Mouse (Mus musculus): ENCODE measurements around the gene Dscaml1. TPM values are rescaled to one million over a fixed set of nuclear protein-coding genes. Genes with fewer than 3 reads are reported as not detected.

Dscaml1 gene
- polyA plus RNA-seq, 1 experiment from 2014 or later: 0.67 TPM

- peaks cover 16% of the 10 kb centered on the region for H3K4me1 ChIP-seq
- H3K4me3 ChIP-seq: no peak overlapping the region
- H3K27me3 ChIP-seq (replicated peaks; ENCODE audit: low read depth, poor library complexity, severe bottlenecking): no peaks in the 10 kb centered on the region
- 85% methylated on average over 5 of the region's 5 CpGs for WGBS
- no peaks in the 10 kb centered on the region for H3K9me3 ChIP-seq
- no peak overlapping the region for H3K27ac ChIP-seq (replicated peaks)
- DNase-seq (ENCODE audit: low spot score): no peak
- peaks cover 59% of the 10 kb centered on the region for H3K36me3 ChIP-seq (replicated peaks)
Measured at GRCm38 (mm10) chr9:45795722-45796121, 369.3 kb downstream of the Dscaml1 start.

GRCm38 (mm10) chr9:45797271-45797670 is 370.8 kb downstream of the Dscaml1 start:
- Histone ChIP-seq H3K4me3 (no peak overlapping the region), H3K4me1 (peaks cover 16% of the 10 kb centered on the region), H3K9me3 (no peaks in the 10 kb centered on the region), H3K27me3 (replicated peaks; ENCODE audit: low read depth, poor library complexity, severe bottlenecking) (no peaks in the 10 kb centered on the region), H3K36me3 (replicated peaks) (peaks cover 60% of the 10 kb centered on the region), H3K27ac (replicated peaks) (no peak overlapping the region)
- no peak for DNase-seq (ENCODE audit: low spot score)
- 82% methylated on average over 3 of the region's 3 CpGs for WGBS

DNA sequence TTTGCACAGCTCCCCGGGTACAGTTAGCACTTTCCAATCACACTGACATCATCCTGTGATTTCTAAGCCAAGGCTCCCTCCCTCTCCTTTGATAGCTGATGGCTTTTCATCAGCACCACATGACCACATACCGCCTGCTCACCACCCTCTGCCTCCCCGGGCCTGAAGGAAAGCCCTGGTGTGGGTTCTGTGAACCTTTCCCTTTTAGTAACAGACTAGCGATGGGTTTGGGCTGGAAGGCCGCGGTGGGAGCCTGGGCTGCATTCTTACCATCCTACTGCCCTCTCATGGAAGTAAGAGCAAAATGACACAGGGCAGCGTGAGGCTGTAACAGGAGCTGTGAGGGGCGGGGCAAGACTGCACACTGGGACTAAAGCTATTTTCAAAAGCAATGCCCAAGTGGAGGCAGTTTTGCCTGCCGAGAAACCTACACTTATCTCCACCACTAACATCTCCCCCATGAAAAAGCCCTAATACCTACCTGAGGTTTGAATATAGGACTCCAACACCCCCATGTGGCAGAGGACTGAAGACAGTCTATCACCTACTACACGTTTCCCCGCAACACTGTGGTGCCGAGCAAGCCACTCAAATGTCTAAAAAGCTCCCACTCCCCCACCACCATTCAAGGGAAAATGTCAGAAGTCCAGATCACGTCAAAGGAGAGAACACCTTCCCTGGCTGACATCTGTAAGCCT is 372.2 kb downstream of the Dscaml1 start:
- 13% methylated on average over 13 of the region's 13 CpGs for WGBS
- no peaks in the 10 kb centered on the region for H3K27me3 ChIP-seq (replicated peaks; ENCODE audit: low read depth, poor library complexity, severe bottlenecking)
- peaks cover 56% of the 10 kb centered on the region for H3K36me3 ChIP-seq (replicated peaks)
- peaks cover 18% of the 10 kb centered on the region for H3K4me1 ChIP-seq
- H3K9me3 ChIP-seq: no peaks in the 10 kb centered on the region
- H3K27ac ChIP-seq (replicated peaks): peak overlapping the region; percentile 60
- H3K4me3 ChIP-seq: no peak overlapping the region
- peak; percentile 81 for DNase-seq (ENCODE audit: low spot score)

- Histone ChIP-seq H3K9me3 (no peaks in the 10 kb centered on the region), H3K36me3 (replicated peaks) (peaks cover 56% of the 10 kb centered on the region), H3K4me1 (peaks cover 18% of the 10 kb centered on the region), H3K27ac (replicated peaks) (peak overlapping the region; percentile 32), H3K27me3 (replicated peaks; ENCODE audit: low read depth, poor library complexity, severe bottlenecking) (no peaks in the 10 kb centered on the region), H3K4me3 (no peak overlapping the region)
- 80% methylated on average over 8 of the region's 8 CpGs for WGBS
- DNase-seq (ENCODE audit: low spot score): no peak
Measured at GRCm38 (mm10) chr9:45799402-45799801, 373.0 kb downstream of the Dscaml1 start.

Other genes with a start within 250 kb of the Dscaml1 start
- gene BC049352, start 244.6 kb upstream of the Dscaml1 start, polyA plus RNA-seq (2016; fragmentation: Nextera tagmentation; extraction: Ambion mirVana): not detected in 2 replicates
- 0.29 and 0.37 TPM in 2 replicates for gene Tmprss4, start 222.5 kb upstream of the Dscaml1 start, polyA plus RNA-seq (2016; fragmentation: Nextera tagmentation; extraction: Ambion mirVana)
- 0.55 and 0.59 TPM in 2 replicates for gene Il10ra, start 157.5 kb upstream of the Dscaml1 start, polyA plus RNA-seq (2016; fragmentation: Nextera tagmentation; extraction: Ambion mirVana)
- 0.99 and 1.0 TPM in 2 replicates for gene Tmprss13, start 107.5 kb upstream of the Dscaml1 start, polyA plus RNA-seq (2016; fragmentation: Nextera tagmentation; extraction: Ambion mirVana)
- 128 and 131 TPM in 2 replicates for gene Fxyd6, start 56.4 kb upstream of the Dscaml1 start, polyA plus RNA-seq (2016; fragmentation: Nextera tagmentation; extraction: Ambion mirVana)
- 0.76 and 1.1 TPM in 2 replicates for gene Fxyd2, start 27.0 kb upstream of the Dscaml1 start, polyA plus RNA-seq (2016; fragmentation: Nextera tagmentation; extraction: Ambion mirVana)

Measured in embryonic facial prominence, embryonic 10.5 days (tissue).